Mouse (Mus musculus) intestine, embryonic 15.5 days (tissue): ENCODE data around the gene Ptprb. TPM values are rescaled to one million over a fixed set of nuclear protein-coding genes. Genes with fewer than 3 reads are reported as not detected.

Experiments used
- polyA plus RNA-seq: library from polyadenylated mRNA; unstranded; fragments of >200 nt; fragmentation: Nextera tagmentation; extraction: Ambion mirVana; gene quantifications from 2 replicates; pipeline ENCODE4 v1.2.1, GENCODE M21; 2015

Ptprb gene
- polyA plus RNA-seq, 1 experiment from 2014 or later: 4.7 TPM

Other genes with a start within 250 kb of the Ptprb start
- not detected in 2 replicates for gene 4933416C03Rik, start 161.6 kb upstream of the Ptprb start, polyA plus RNA-seq
- gene Kcnmb4, start 198.4 kb downstream of the Ptprb start, polyA plus RNA-seq: 3.5 and 3.9 TPM in 2 replicates